Mouse (Mus musculus) stomach, embryonic 15.5 days (tissue): Measurements from ENCODE around the gene Dmap1. TPM values are rescaled to one million over a fixed set of nuclear protein-coding genes. Genes with fewer than 3 reads are reported as not detected.

Source experiments
- ATAC-seq: fragments of 200-750 bp; cut with Nextera tagmentation; 2 replicates; pipeline ENCODE4 v1.8.0; 2017; ENCODE audit warnings: low read depth, moderate number of reproducible peaks, moderate TSS enrichment; ENCODE audit not compliant: insufficient read depth, low FRiP score
- H3K27ac ChIP-seq: fragments of 300-500 bp; sonication (generic); 2 replicates; pipeline ENCODE4 v1.5.1; 2015; ENCODE audit warnings: mild to moderate bottlenecking, inconsistent platforms
- H3K27me3 ChIP-seq: fragments of 300-500 bp; sonication (generic); replicated peaks from 2 replicates; pipeline ENCODE4 v1.6.1; 2015; ENCODE audit warnings: inconsistent platforms
- H3K36me3 ChIP-seq: fragments of 300-500 bp; sonication (generic); 2 replicates; pipeline ENCODE4 v1.6.1; 2015; ENCODE audit warnings: inconsistent platforms
- H3K4me1 ChIP-seq: fragments of 300-500 bp; sonication (generic); 2 replicates; pipeline ENCODE4 v1.6.1; 2015; ENCODE audit warnings: inconsistent platforms
- H3K4me2 ChIP-seq: fragments of 300-500 bp; sonication (generic); 2 replicates; pipeline ENCODE4 v1.6.1; 2015; ENCODE audit warnings: mild to moderate bottlenecking, inconsistent platforms
- H3K4me3 ChIP-seq: fragments of 300-500 bp; sonication (generic); replicated peaks from 2 replicates; pipeline ENCODE4 v1.5.1; 2015; ENCODE audit warnings: inconsistent platforms
- H3K9ac ChIP-seq: fragments of 300-500 bp; sonication (generic); 2 replicates; pipeline ENCODE4 v1.6.1; 2015; ENCODE audit warnings: inconsistent platforms
- H3K9me3 ChIP-seq: fragments of 300-500 bp; sonication (generic); 2 replicates; pipeline ENCODE4 v1.6.1; 2016; ENCODE audit warnings: inconsistent platforms
- whole genome bisulfite sequencing: fragments of 180-500 bp; shearing (Covaris S2); methylation state at CpG from one replicate; pipeline ENCODE4 v1.1.7; 2015; 5-methylcytosine and 5-hydroxymethylcytosine counted together
- polyA plus RNA-seq: library from polyadenylated mRNA; unstranded; fragments of >200 nt; fragmentation: Nextera tagmentation; extraction: Ambion mirVana; gene quantifications from 2 replicates; pipeline ENCODE4 v1.2.1, GENCODE M21; 2015

The Dmap1 gene
- polyA plus RNA-seq = 47.2 and 50.7 TPM in 2 replicates

DNA sequence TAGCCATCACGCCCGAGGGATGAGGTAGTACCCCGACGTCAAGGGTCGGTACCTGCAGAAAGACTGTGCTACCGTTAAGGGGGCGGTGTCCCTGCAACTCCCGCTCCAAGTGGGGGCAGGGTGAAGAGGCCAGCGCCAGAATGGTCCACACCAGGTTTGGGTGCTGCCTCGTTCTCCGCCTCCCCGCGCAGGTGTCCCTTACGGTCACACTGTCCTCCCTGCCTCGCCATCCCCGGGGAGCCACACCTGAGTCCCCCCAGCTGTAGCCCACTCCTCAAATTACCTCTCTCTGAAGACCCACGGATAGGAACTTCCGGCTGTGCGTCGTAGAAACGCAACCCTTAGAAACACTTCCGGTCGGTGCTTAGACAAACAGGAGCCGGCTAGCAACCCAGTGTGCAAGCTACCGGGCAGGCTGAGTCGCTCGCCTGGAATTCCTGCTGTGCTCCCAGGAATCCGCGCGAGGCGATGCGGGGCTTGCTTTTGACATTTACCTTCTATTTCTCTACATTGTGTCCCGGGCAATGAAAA is at the start of gene Dmap1:
Gene Dmap1, minus strand, starts transcription at position 343 of the 531 bp plus-strand sequence.
- Histone ChIP-seq H3K36me3 (peaks cover 19% of the 10 kb centered on the region; the same call in 1 of the 2 replicates), H3K4me2 (peak within 1 kb of the TSS; percentile 83), H3K9ac (peak within 1 kb of the TSS; percentile 75), H3K9me3 (no peaks in the 10 kb centered on the region), H3K27ac (0 out of 2 replicates have a peak within 1 kb of the TSS, but pooled peaks have one; percentile 22), H3K4me3 (peak within 1 kb of the TSS; percentile 82), H3K27me3 (no peaks in the 10 kb centered on the region), H3K4me1 (peaks cover 11% of the 10 kb centered on the region; the same call in 1 of the 2 replicates)
- WGBS = under 1% methylated on average over 33 of the region's 33 CpGs
- ATAC-seq = peak; percentile 86

DNA sequence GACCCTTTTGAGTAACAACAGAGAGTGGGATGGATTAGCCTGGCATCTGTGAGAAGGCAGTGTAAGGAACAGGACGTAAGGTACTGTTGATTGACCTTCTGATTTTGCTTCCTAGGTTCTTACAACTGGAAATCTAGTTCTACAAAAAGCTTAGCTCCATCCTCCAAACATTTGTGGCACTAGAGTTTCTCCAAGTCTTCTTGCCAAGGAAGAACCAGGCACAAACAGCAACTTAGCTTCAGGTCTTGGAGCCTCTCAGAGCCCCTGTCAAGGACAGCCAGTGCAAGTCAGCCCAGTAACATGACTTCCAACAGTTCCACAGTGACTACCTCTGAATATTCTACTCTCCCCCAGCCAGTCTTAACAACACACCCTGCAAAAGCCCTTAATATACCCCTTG is 42.0 kb upstream of the Dmap1 start, which contains the start of gene Gm12845:
Gene Gm12845, plus strand, starts transcription at position 301 of the 400 bp plus-strand sequence.
- Histone ChIP-seq H3K36me3 (no peaks in the 10 kb centered on the region), H3K27me3 (no peaks in the 10 kb centered on the region), H3K4me1 (no peaks in the 10 kb centered on the region), H3K4me2 (no peak within 1 kb of the TSS), H3K27ac (no peak within 1 kb of the TSS), H3K4me3 (no peak within 1 kb of the TSS), H3K9me3 (no peaks in the 10 kb centered on the region), H3K9ac (no peak within 1 kb of the TSS)
- no peak for ATAC-seq
- WGBS = 73% methylated on average over 1 of the region's 1 CpGs

DNA sequence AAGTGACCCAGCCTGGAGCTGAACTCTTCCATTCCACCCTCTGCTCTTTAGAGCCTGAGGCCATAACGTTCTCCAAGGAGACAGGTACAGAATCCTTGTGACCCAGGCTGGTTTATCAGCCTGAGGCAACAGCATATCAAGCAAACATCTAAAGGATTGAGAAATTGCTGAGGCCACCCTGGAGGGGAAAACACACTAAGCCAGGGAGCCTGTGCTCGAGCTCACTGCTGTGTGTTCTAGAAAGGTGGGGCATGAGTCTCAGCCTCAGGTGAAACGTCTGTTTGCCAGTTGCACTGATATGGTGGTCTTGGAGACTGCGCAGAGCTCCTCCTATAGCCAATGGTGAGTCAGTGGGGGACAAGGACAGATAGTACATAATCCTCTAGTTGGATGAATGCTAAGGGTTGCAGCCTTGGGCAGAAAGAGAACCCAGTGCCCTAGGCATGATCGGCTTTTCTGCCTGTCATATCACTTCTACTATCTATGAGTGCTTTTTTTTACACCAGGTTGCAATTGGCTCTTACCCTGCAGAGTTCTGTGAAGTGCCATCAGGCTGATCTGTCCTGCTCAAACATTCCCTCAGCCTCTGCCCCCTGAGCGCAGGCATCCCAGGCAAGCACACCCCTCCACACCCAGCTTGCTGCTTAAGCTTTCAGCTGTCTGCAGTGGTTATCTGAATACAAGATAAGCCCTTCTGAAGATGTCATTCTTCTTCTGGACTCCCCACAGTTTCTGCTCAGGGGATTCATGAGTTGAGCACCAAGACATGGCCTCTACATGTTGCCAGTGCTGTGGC is 31.4 kb upstream of the Dmap1 start:
- 63% methylated on average over 6 of the region's 6 CpGs for WGBS
- Histone ChIP-seq H3K36me3 (no peaks in the 10 kb centered on the region), H3K27ac (no peak overlapping the region), H3K4me2 (no peak overlapping the region), H3K4me1 (no peaks in the 10 kb centered on the region), H3K9me3 (no peaks in the 10 kb centered on the region), H3K9ac (no peak overlapping the region), H3K4me3 (no peak overlapping the region), H3K27me3 (no peaks in the 10 kb centered on the region)
- no peak for ATAC-seq

DNA sequence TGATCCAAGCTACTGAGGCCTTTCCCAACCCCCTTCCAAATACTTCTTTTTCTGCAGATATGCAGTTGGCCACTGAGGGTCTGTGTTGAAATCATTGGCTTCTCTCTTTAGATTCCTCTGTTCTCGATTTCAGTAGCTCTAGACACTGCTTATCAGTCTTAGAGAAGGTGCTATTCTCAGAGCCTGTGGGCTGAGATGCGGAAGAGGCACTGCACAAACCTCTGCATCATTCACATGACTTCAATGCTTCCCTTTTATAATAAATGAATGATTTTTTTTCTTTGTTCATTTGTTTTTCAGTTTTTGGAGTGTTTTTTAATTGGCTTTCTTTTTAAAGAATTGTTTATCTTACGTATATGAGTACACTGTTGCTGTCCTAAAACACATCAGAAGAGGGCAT is 30.2 kb upstream of the Dmap1 start:
- no peak overlapping the region for H3K4me3 ChIP-seq
- no peaks in the 10 kb centered on the region for H3K4me1 ChIP-seq
- WGBS = 86% methylated on average over 3 of the region's 3 CpGs
- no peaks in the 10 kb centered on the region for H3K36me3 ChIP-seq
- no peak overlapping the region for H3K27ac ChIP-seq
- H3K4me2 ChIP-seq = no peak overlapping the region
- no peak for ATAC-seq
- no peak overlapping the region for H3K9ac ChIP-seq
- no peaks in the 10 kb centered on the region for H3K27me3 ChIP-seq
- H3K9me3 ChIP-seq = no peaks in the 10 kb centered on the region

DNA sequence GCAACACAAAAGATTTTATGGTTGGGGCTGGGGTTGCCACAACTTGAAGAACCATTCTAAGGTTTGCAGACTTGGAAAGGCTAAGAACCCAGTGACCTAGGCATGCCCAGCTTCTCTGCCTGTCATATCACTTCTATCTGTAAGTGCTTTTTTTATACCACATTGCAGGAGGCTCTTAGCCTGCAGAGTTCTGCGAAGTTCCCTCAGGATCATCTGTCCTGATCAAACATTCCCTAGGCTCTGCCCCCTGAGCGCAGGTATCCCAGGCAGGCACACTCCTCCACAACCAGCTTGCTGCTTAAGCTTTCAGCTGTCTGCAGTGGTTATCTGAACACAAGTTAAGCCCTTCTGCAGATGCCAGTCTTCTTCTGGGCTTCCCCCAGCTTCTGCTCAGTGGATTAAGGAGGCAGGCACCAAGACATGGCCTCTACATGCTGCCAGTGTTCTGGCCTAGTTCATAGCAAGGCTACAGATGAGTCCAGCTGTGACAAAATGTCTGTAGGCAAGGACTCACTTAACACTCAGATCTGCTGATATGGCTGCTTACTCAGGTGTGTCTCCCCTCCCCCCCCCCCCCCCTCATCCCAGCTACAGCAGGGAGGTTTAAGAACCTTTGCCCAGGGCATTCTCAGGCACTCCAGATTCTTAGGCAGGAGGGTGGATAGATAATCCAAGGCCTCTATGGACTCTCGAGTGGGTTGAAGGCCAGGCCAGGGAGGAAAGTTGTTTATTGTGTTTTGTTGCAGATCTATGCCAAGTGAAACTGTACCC is 26.9 kb upstream of the Dmap1 start:
- Histone ChIP-seq H3K4me3 (no peak overlapping the region), H3K4me2 (no peak overlapping the region), H3K27ac (peak overlapping the region; percentile 53), H3K27me3 (no peaks in the 10 kb centered on the region), H3K9me3 (no peaks in the 10 kb centered on the region), H3K4me1 (no peaks in the 10 kb centered on the region), H3K9ac (no peak overlapping the region), H3K36me3 (no peaks in the 10 kb centered on the region)
- no peak for ATAC-seq
- 51% methylated on average over 3 of the region's 3 CpGs for WGBS

DNA sequence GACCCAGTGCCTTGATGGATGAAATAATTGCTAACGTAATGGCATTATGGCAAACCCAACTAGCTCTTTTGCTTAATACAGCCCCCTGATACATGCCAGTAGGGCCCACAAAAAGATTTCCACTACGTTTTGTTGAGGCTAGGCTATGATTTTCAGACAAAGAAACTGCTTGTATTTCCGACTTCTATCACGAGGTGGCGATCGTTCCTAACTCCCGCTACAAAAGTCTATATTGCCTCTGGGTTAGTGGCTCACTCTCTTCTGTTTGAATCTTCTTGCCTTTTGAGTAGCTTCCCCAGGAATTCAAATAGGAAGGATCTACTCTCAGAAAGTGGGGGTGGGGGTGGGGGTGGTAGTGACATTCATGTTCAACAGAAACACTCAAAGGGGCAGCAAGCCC is 23.3 kb upstream of the Dmap1 start:
- no peak overlapping the region for H3K4me2 ChIP-seq
- no peak for ATAC-seq
- 2% methylated on average over 7 of the region's 7 CpGs for WGBS

DNA sequence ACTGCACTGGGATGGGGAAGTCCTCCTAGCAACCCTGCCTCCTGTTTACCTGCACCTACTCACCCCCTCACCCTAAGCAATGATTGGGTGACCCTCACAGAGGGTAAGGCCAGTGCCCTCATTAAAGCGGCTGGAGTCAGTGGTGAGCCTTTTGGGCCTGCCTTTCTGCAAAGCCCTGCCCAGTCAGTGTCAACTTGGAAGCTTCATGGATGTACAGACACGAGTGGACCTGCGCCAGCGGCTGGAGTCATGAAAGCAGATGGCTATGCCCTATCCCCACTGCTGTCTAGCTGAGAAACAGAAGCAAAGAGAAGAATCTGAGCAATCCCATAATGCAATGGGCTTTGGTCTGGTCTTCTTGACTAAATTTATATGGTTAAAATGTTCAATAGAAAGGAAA is 4.3 kb upstream of the Dmap1 start:
- Histone ChIP-seq H3K27me3 (no peaks in the 10 kb centered on the region), H3K36me3 (no peaks in the 10 kb centered on the region), H3K9me3 (no peaks in the 10 kb centered on the region), H3K4me3 (no peak overlapping the region), H3K27ac (no peak overlapping the region), H3K4me2 (no peak overlapping the region), H3K9ac (no peak overlapping the region), H3K4me1 (peaks cover 8% of the 10 kb centered on the region; the same call in 1 of the 2 replicates)
- ATAC-seq = no peak
- WGBS = 78% methylated on average over 4 of the region's 4 CpGs

More for the DNA sequence above, 23.3 kb upstream of the Dmap1 start:
- no peak overlapping the region for H3K27ac ChIP-seq
- no peak overlapping the region for H3K4me3 ChIP-seq
- no peaks in the 10 kb centered on the region for H3K36me3 ChIP-seq
- H3K9ac ChIP-seq = no peak overlapping the region
- H3K27me3 ChIP-seq = no peaks in the 10 kb centered on the region
- no peaks in the 10 kb centered on the region for H3K4me1 ChIP-seq
- H3K9me3 ChIP-seq = no peaks in the 10 kb centered on the region

DNA sequence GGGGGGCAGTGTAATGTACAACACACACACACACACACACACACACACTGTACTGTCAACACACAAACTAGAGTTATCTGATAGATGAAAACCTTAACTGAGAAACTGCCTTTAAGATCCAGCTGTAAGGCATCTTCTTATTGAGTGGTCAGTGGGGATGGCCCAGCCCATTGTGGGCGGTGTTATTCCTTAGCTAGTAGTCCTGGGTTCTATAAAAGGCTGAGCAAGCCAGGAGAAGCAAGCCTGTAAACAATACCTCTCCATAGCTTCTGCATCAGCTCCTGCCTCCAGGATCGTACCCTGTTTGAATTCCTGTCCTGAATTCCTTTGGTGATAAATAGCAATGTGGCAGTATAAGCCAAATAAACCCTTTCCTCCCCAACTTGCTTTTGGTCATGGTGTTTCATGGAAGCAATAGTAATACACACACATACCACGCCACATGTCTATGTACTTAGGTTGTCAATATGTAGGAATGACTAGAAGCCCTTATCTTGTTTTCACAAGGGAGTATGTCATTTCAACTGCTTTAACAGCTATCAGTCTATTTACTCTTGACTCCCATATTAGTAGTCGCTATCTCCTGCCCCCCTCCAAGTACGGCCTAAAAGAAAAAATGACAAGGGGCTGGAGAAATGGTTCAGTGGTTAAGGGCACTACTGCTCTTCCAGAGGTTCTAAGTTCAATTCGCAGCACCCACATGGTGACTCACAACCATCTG is 1.1 kb upstream of the Dmap1 start:
- WGBS = 66% methylated on average over 6 of the region's 6 CpGs
- Histone ChIP-seq H3K4me1 (peaks cover 11% of the 10 kb centered on the region; the same call in 1 of the 2 replicates), H3K9ac (no peak overlapping the region), H3K4me2 (no peak overlapping the region), H3K9me3 (no peaks in the 10 kb centered on the region), H3K4me3 (no peak overlapping the region), H3K36me3 (peaks cover 12% of the 10 kb centered on the region; the same call in 1 of the 2 replicates), H3K27me3 (no peaks in the 10 kb centered on the region), H3K27ac (no peak overlapping the region)
- no peak for ATAC-seq

DNA sequence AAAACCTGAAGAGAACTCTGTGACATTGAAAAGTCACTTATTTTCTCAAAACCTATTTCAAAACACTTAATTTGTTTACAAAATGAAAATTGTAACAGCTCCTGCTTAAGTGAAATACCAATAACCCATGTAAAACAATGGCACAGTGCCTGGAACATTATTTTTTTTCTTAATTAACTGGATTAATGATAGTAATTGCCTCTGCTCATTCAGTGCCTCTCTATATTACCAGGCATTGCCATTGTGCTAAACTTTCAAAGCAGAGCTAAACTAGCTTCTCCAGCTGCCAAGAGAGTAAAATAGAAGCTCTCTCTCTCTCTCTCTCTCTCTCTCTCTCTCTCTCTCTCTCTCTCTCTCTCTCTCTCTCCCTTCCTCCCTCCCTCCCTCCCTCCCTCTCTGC is 390 bp upstream of the Dmap1 start:
- H3K36me3 ChIP-seq = peaks cover 15% of the 10 kb centered on the region; the same call in 1 of the 2 replicates
- no peaks in the 10 kb centered on the region for H3K9me3 ChIP-seq
- peak overlapping the region; percentile 83 for H3K4me2 ChIP-seq
- peaks cover 11% of the 10 kb centered on the region; the same call in 1 of the 2 replicates for H3K4me1 ChIP-seq
- H3K4me3 ChIP-seq = peak overlapping the region; percentile 82
- H3K9ac ChIP-seq = no peak overlapping the region
- ATAC-seq = no peak
- H3K27ac ChIP-seq = no peak overlapping the region
- no peaks in the 10 kb centered on the region for H3K27me3 ChIP-seq

DNA sequence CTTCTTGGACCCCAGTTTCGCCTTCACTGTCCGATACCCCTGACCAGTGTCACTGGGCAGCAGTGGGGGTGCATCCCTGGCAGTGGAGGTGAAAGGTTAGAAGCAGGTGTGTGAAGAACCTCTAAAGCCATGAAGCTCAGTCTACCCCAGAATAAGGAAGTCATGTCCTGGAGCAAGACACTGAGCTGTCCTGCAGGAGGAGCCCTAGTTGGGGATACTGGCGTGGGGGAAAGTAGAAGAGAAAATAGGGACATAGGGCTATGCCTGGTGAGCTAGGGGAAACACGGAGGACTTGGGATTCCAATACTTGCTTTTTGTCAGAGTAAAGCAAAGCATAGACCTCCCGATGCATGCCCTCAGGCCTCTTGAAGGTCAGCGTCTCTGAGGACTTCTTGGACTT is 1.1 kb downstream of the Dmap1 start:
- no peak for ATAC-seq
- Histone ChIP-seq H3K4me2 (peak overlapping the region; percentile 83), H3K9me3 (no peaks in the 10 kb centered on the region), H3K4me3 (peak overlapping the region; percentile 82), H3K9ac (no peak overlapping the region), H3K4me1 (peaks cover 11% of the 10 kb centered on the region; the same call in 1 of the 2 replicates), H3K36me3 (peaks cover 28% of the 10 kb centered on the region), H3K27ac (no peak overlapping the region), H3K27me3 (no peaks in the 10 kb centered on the region)
- WGBS = 81% methylated on average over 6 of the region's 6 CpGs

DNA sequence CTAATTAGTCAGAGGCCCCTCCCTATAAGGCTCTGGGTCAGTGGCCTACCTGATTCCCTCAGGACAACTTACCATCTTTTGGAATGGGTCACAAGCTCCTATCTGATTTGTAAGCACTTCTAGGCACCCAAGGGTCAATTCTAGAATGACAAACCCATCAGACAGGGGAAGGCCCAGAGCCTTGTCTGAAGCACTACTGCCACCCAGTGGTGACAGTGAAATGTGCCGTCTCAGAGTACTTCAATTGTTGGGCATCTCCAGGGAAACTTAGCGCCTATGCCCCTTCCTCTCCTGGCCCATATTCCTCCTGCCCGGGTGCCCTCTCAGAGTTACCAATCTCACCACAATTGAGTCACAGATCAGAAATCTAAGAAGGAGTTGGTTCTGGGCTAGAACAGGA is 5.2 kb downstream of the Dmap1 start:
- H3K27ac ChIP-seq = no peak overlapping the region
- peaks cover 55% of the 10 kb centered on the region for H3K36me3 ChIP-seq
- no peaks in the 10 kb centered on the region for H3K27me3 ChIP-seq
- H3K4me1 ChIP-seq = peaks cover 5% of the 10 kb centered on the region; the same call in 1 of the 2 replicates
- ATAC-seq = peak; percentile 16; the same call in 1 of the 2 replicates
- WGBS = 11% methylated on average over 3 of the region's 3 CpGs
- no peak overlapping the region for H3K4me2 ChIP-seq
- no peaks in the 10 kb centered on the region for H3K9me3 ChIP-seq
- H3K4me3 ChIP-seq = no peak overlapping the region
- H3K9ac ChIP-seq = no peak overlapping the region
